15 mouse cellular contexts compared by ENCODE assay signal in the genomic region with DNA sequence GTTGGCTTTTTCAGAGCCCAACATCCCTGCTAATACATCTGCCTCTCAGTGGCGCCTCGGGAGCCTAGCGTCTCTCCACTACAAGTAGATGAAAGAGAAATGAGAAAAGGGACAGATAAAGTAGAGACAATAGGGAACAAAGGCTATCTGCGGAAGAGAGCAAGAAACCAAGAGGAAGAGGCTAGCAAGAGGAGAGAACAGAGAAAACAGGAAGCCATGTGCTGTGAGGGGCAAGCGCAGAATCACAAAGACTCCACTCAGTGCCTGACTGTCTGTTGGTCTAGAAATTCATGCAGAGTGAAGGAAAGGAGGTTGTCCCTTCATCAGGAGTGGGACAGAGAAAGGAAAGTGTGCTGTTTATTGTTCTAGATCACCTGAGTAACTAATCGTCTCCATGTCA.
"Had no signal": no experiment of that assay in that cellular context is flagged by ENCODE, and none has a peak within 500 bp of the region (broad histone marks: within the 10 kb centered on the region; RNA-seq: fewer than 3 reads in every experiment).

No protein-coding gene starts in this region.

- H3K4me1 ChIP-seq: intestine, embryonic 15.5 days; midbrain, embryonic 15.5 days; neural tube, embryonic 13.5 days had no signal

- DNase-seq: kidney, adult 18-20 months; kidney, adult 9 months; kidney, postnatal 14 days; kidney, postnatal 4 days; liver, postnatal 0 days; lung, embryonic 14.5 days; thymus, adult 18-20 months; thymus, postnatal 25 days had no signal

- H3K27ac ChIP-seq: intestine, embryonic 15.5 days; left cerebral cortex, adult 2 months; liver, embryonic 14.5 days; macrophage; midbrain, embryonic 15.5 days; neural tube, embryonic 13.5 days had no signal

- ATAC-seq: intestine, embryonic 15.5 days; liver, postnatal 0 days; lung, postnatal 0 days; midbrain, embryonic 15.5 days had no signal

- H3K4me3 ChIP-seq: intestine, embryonic 15.5 days; left cerebral cortex, adult 2 months; midbrain, embryonic 15.5 days; neural tube, embryonic 13.5 days had no signal
